Comparison of ENCODE assay signal across 23 mouse cellular contexts in the genomic region with DNA sequence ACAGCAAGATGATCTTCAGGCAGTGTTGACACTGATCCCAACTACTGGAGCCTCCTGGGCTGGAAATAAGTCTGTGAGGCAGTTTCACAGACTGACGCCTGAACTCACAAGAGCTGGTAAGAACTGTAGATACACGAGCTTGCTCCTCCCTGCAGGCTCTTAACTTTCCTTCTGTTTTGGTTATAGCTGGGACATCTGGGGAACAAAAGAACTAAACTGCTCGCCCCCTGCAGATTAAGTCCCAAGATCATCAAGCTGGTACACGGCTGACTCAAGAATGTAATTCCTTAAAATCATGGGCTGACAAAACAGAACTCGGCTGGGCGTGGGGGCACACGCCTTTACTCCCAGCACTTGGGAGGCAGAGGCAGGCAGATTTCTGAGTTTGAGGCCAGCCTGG. TPM values are rescaled to one million over a fixed set of nuclear protein-coding genes. Genes with fewer than 3 reads are reported as not detected.
DNase-seq lines count a peak whose midpoint lies in the region; TF ChIP-seq lines count a peak whose summit lies in the region.
"Had no signal": no experiment of that assay in that cellular context is flagged by ENCODE, and none has a peak within 500 bp of the region (broad histone marks: within the 10 kb centered on the region; RNA-seq: fewer than 3 reads in every experiment).

No protein-coding gene starts in this region.

- no peak for TF ChIP-seq EP300 in heart, adult 2 months (IDR thresholded peaks at IDR 0.05; ENCODE audit: insufficient read depth, low read depth, low read length)

- no peaks in the 10 kb centered on the region for H3K27me3 ChIP-seq in heart, adult 2 months (ENCODE audit: control insufficient read depth, insufficient read depth, low read length)
- H3K27me3 ChIP-seq: embryonic facial prominence, embryonic 13.5 days; embryonic facial prominence, embryonic 15.5 days; forebrain, embryonic 13.5 days; forebrain, embryonic 15.5 days had no signal

- DNase-seq in ES-CJ7 (ENCODE audit: low read depth, low spot score): peak; percentile 47
- peak; percentile 84 for DNase-seq in R1 (ENCODE audit: low read depth, low spot score)
- no peak for DNase-seq in heart, adult 2 months
- DNase-seq in B cell, adult 2 months: no peak
- DNase-seq: adrenal gland, adult 2 months; adrenal gland, postnatal 10 days; adrenal gland, postnatal 25 days; cerebellum, adult 11 months; cerebellum, adult 18-20 months; cerebellum, adult 8-10 months; cerebellum, adult 9-11 months; cerebellum, postnatal 14 days; cerebellum, postnatal 36 days; embryo, embryonic 11 days; forebrain, postnatal 0 days had no signal

- 50% methylated on average over 7 of the region's 7 CpGs for WGBS in olfactory bulb, adult 2 months
- WGBS in heart, adult 2 months: 82% methylated on average over 7 of the region's 7 CpGs

- TF ChIP-seq POLR2A in olfactory bulb, adult 2 months (IDR thresholded peaks at IDR 0.05; ENCODE audit: insufficient read depth, low read depth, low read length): no peak
- no peak for TF ChIP-seq POLR2A in heart, adult 2 months (IDR thresholded peaks at IDR 0.05; ENCODE audit: insufficient read depth, low read depth, low read length)

- H3K27ac ChIP-seq in olfactory bulb, adult 2 months (ENCODE audit: insufficient read depth, low read depth, low read length): peak overlapping the region; percentile 3; the same call in 1 of the 2 replicates
- H3K27ac ChIP-seq in heart, adult 2 months: no peak overlapping the region
- H3K27ac ChIP-seq: embryonic facial prominence, embryonic 13.5 days; embryonic facial prominence, embryonic 15.5 days; forebrain, embryonic 13.5 days; forebrain, embryonic 15.5 days had no signal

- TF ChIP-seq CTCF in olfactory bulb, adult 2 months (IDR thresholded peaks at IDR 0.05; ENCODE audit: insufficient read depth, low read depth, low read length): no peak
- no peak for TF ChIP-seq CTCF in heart, adult 2 months (IDR thresholded peaks at IDR 0.05)

- intact Hi-C loops in heart, adult 2 months (cut with DNase I): no loop called here

- no peak overlapping the region for H3K4me3 ChIP-seq in olfactory bulb, adult 2 months (ENCODE audit: insufficient read depth, low read depth, low read length)
- H3K4me3 ChIP-seq in heart, adult 2 months: no peak overlapping the region
- H3K4me3 ChIP-seq: embryonic facial prominence, embryonic 13.5 days; embryonic facial prominence, embryonic 15.5 days; forebrain, embryonic 13.5 days; forebrain, embryonic 15.5 days had no signal

- peaks cover 16% of the 10 kb centered on the region for H3K4me1 ChIP-seq in olfactory bulb, adult 2 months (ENCODE audit: control insufficient read depth, insufficient read depth, low read length)
- no peaks in the 10 kb centered on the region for H3K4me1 ChIP-seq in heart, adult 2 months (ENCODE audit: control insufficient read depth, insufficient read depth, low read length)
- H3K4me1 ChIP-seq: embryonic facial prominence, embryonic 13.5 days; embryonic facial prominence, embryonic 15.5 days had no signal

- H3K9ac ChIP-seq in heart, adult 2 months (ENCODE audit: low read depth, low read length): no peak overlapping the region
- H3K9ac ChIP-seq: embryonic facial prominence, embryonic 13.5 days; embryonic facial prominence, embryonic 15.5 days; forebrain, embryonic 13.5 days; forebrain, embryonic 15.5 days; forebrain, postnatal 0 days had no signal

- no peaks in the 10 kb centered on the region for H3K36me3 ChIP-seq in heart, adult 2 months (ENCODE audit: control insufficient read depth, insufficient read depth, low read length)

- H3K79me2 ChIP-seq in heart, adult 2 months (replicated peaks; ENCODE audit: control insufficient read depth, insufficient read depth, low read length): no peaks in the 10 kb centered on the region

RNA-seq across cellular contexts. Expression of gene Cldn20, which starts 1.8 kb away (rescaled TPM):
- polyA plus RNA-seq in olfactory bulb, adult 2 months (2012; ENCODE audit: insufficient read depth, insufficient read length, low replicate concordance, missing spikeins): not detected in 2 replicates
- not detected for total RNA-seq in heart, adult 2 months (2021)
- 0.37 TPM in 1 of 2 replicates, not detected in the other for polyA plus RNA-seq in heart, adult 2 months (2012; rRNA removed)
- total RNA-seq: adrenal gland, postnatal 10 days; common myeloid progenitor, adult 5-6 weeks had no signal
- polyA plus RNA-seq: adrenal gland, adult 2 months; embryonic facial prominence, embryonic 11.5 days; forebrain, embryonic 11.5 days had no signal

RNA-seq across cellular contexts. Expression of gene Tfb1m, which starts 27.0 kb away (rescaled TPM):
- not detected in 2 replicates for polyA plus RNA-seq in olfactory bulb, adult 2 months (2012; ENCODE audit: insufficient read depth, insufficient read length, low replicate concordance, missing spikeins)
- 10 to 100 TPM in 1 of 2 experiments, 1 to 10 TPM in 1; 9.7 to 11.0 TPM for total RNA-seq in heart, adult 2 months (2021)
- 4.8 and 8.2 TPM in 2 replicates for polyA plus RNA-seq in heart, adult 2 months (2012; rRNA removed)

Comparison
In these comparisons a context has a peak if more than half of its experiments do, and no peak if none do; other contexts are left out.
1. DNase-seq: peak in ES-CJ7 (single experiment) and R1 (single experiment); none in heart, adult 2 months (0 of 2) and B cell, adult 2 months (0 of 2).